Mouse (Mus musculus): ENCODE measurements around the gene Tln1. TPM values are rescaled to one million over a fixed set of nuclear protein-coding genes. Genes with fewer than 3 reads are reported as not detected.

The Tln1 gene
- total and polyA plus RNA-seq, 2 experiments from 2014 or later, result 51.0 to 70.3 TPM

GRCm38 (mm10) chr4:43583421-43583820 is 20.9 kb upstream of the Tln1 start:
- no peak for ATAC-seq
- H3K9me3 ChIP-seq (ENCODE audit: low read length), result no peaks in the 10 kb centered on the region

GRCm38 (mm10) chr4:43582241-43582640 is 19.8 kb upstream of the Tln1 start:
- Histone ChIP-seq H3K4me2 (ENCODE audit: low read depth, low read length) (no peak overlapping the region), H3K4me1 (ENCODE audit: insufficient read depth, low read length) (peaks cover 4% of the 10 kb centered on the region), H3K27ac (no peak overlapping the region), H3K4me3 (ENCODE audit: low read length) (no peak overlapping the region), H3K9me3 (ENCODE audit: low read length) (no peaks in the 10 kb centered on the region), H3K9ac (replicated peaks; ENCODE audit: low read length) (no peak overlapping the region), H3K27me3 (ENCODE audit: insufficient read depth, low read length) (no peaks in the 10 kb centered on the region), H3K36me3 (ENCODE audit: insufficient read depth, low read length) (peaks cover 44% of the 10 kb centered on the region)
- ATAC-seq (no peak), DNase-seq (ENCODE audit: low spot score) (no peak)
- 91% methylated on average over 5 of the region's 5 CpGs for WGBS
- TF ChIP-seq CTCF (IDR thresholded peaks at IDR 0.05; ENCODE audit: low read depth), result no peak

More at GRCm38 (mm10) chr4:43583421-43583820, 20.9 kb upstream of the Tln1 start:
- Histone ChIP-seq H3K27me3 (ENCODE audit: insufficient read depth, low read length) (no peaks in the 10 kb centered on the region), H3K9ac (replicated peaks; ENCODE audit: low read length) (no peak overlapping the region), H3K36me3 (ENCODE audit: insufficient read depth, low read length) (peaks cover 44% of the 10 kb centered on the region), H3K4me3 (ENCODE audit: low read length) (no peak overlapping the region), H3K4me1 (ENCODE audit: insufficient read depth, low read length) (peaks cover 4% of the 10 kb centered on the region), H3K27ac (no peak overlapping the region), H3K4me2 (ENCODE audit: low read depth, low read length) (no peak overlapping the region)
- no peak for DNase-seq (ENCODE audit: low spot score)
- WGBS, result 79% methylated on average over 7 of the region's 7 CpGs
- no peak for TF ChIP-seq CTCF (IDR thresholded peaks at IDR 0.05; ENCODE audit: low read depth)

- H3K4me1 ChIP-seq (ENCODE audit: insufficient read depth, low read length), result peaks cover 11% of the 10 kb centered on the region
- no peaks in the 10 kb centered on the region for H3K9me3 ChIP-seq (ENCODE audit: low read length)
- H3K27ac ChIP-seq, result no peak overlapping the region
- WGBS, result 93% methylated on average over 12 of the region's 12 CpGs
- no peak overlapping the region for H3K4me2 ChIP-seq (ENCODE audit: low read depth, low read length)
- no peak overlapping the region for H3K4me3 ChIP-seq (ENCODE audit: low read length)
- TF ChIP-seq CTCF (IDR thresholded peaks at IDR 0.05; ENCODE audit: low read depth), result no peak
- no peaks in the 10 kb centered on the region for H3K27me3 ChIP-seq (ENCODE audit: insufficient read depth, low read length)
- ATAC-seq (no peak), DNase-seq (ENCODE audit: low spot score) (no peak)
- peaks cover 44% of the 10 kb centered on the region for H3K36me3 ChIP-seq (ENCODE audit: insufficient read depth, low read length)
- H3K9ac ChIP-seq (replicated peaks; ENCODE audit: low read length), result no peak overlapping the region
Observed at GRCm38 (mm10) chr4:43581381-43581780, 18.9 kb upstream of the Tln1 start.

GRCm38 (mm10) chr4:43580721-43581120 is 18.2 kb upstream of the Tln1 start:
- H3K36me3 ChIP-seq (ENCODE audit: insufficient read depth, low read length), result peaks cover 44% of the 10 kb centered on the region
- H3K27me3 ChIP-seq (ENCODE audit: insufficient read depth, low read length), result no peaks in the 10 kb centered on the region
- no peak overlapping the region for H3K9ac ChIP-seq (replicated peaks; ENCODE audit: low read length)
- H3K9me3 ChIP-seq (ENCODE audit: low read length), result no peaks in the 10 kb centered on the region
- no peak overlapping the region for H3K4me2 ChIP-seq (ENCODE audit: low read depth, low read length)
- peaks cover 11% of the 10 kb centered on the region for H3K4me1 ChIP-seq (ENCODE audit: insufficient read depth, low read length)
- DNase-seq (ENCODE audit: low spot score), result no peak
- TF ChIP-seq CTCF (IDR thresholded peaks at IDR 0.05; ENCODE audit: low read depth), result no peak
- no peak overlapping the region for H3K4me3 ChIP-seq (ENCODE audit: low read length)
- no peak overlapping the region for H3K27ac ChIP-seq
- no peak for ATAC-seq
- 95% methylated on average over 5 of the region's 5 CpGs for WGBS

- H3K9ac ChIP-seq (replicated peaks; ENCODE audit: low read length), result peak overlapping the region; percentile 71; the same call in 1 of the 2 replicates
Observed at GRCm38 (mm10) chr4:43579731-43580130, 17.2 kb upstream of the Tln1 start.

GRCm38 (mm10) chr4:43579256-43579655 is 16.8 kb upstream of the Tln1 start:
- Histone ChIP-seq H3K9ac (replicated peaks; ENCODE audit: low read length) (peak overlapping the region; percentile 71), H3K4me1 (ENCODE audit: insufficient read depth, low read length) (peaks cover 11% of the 10 kb centered on the region), H3K27me3 (ENCODE audit: insufficient read depth, low read length) (no peaks in the 10 kb centered on the region), H3K9me3 (ENCODE audit: low read length) (no peaks in the 10 kb centered on the region), H3K36me3 (ENCODE audit: insufficient read depth, low read length) (peaks cover 44% of the 10 kb centered on the region), H3K4me3 (ENCODE audit: low read length) (peak overlapping the region; percentile 60), H3K4me2 (ENCODE audit: low read depth, low read length) (peak overlapping the region; percentile 82), H3K27ac (peak overlapping the region; percentile 70; the same call in 1 of the 2 replicates)
- 6% methylated on average over 10 of the region's 10 CpGs for WGBS
- peak; percentile 5; the same call in 1 of the 2 replicates for ATAC-seq
- no peak for TF ChIP-seq CTCF (IDR thresholded peaks at IDR 0.05; ENCODE audit: low read depth)
- no peak for DNase-seq (ENCODE audit: low spot score)

More at GRCm38 (mm10) chr4:43579731-43580130, 17.2 kb upstream of the Tln1 start:
- H3K4me2 ChIP-seq (ENCODE audit: low read depth, low read length), result peak overlapping the region; percentile 82
- peak overlapping the region; percentile 60 for H3K4me3 ChIP-seq (ENCODE audit: low read length)
- H3K27ac ChIP-seq, result no peak overlapping the region
- ATAC-seq, result no peak
- DNase-seq (ENCODE audit: low spot score), result no peak
- TF ChIP-seq CTCF (IDR thresholded peaks at IDR 0.05; ENCODE audit: low read depth), result no peak
- peaks cover 11% of the 10 kb centered on the region for H3K4me1 ChIP-seq (ENCODE audit: insufficient read depth, low read length)
- H3K9me3 ChIP-seq (ENCODE audit: low read length), result no peaks in the 10 kb centered on the region
- 51% methylated on average over 6 of the region's 6 CpGs for whole genome bisulfite sequencing
- H3K27me3 ChIP-seq (ENCODE audit: insufficient read depth, low read length), result no peaks in the 10 kb centered on the region
- H3K36me3 ChIP-seq (ENCODE audit: insufficient read depth, low read length), result peaks cover 44% of the 10 kb centered on the region

- H3K27me3 ChIP-seq (ENCODE audit: insufficient read depth, low read length), result no peaks in the 10 kb centered on the region
- TF ChIP-seq CTCF (IDR thresholded peaks at IDR 0.05; ENCODE audit: low read depth), result peak; percentile 39
- DNase-seq (ENCODE audit: low spot score) (peak; percentile 89), ATAC-seq (peak; percentile 88)
- peak within 1 kb of the TSS; percentile 82 for H3K4me2 ChIP-seq (ENCODE audit: low read depth, low read length)
- peak within 1 kb of the TSS; percentile 60 for H3K4me3 ChIP-seq (ENCODE audit: low read length)
- H3K36me3 ChIP-seq (ENCODE audit: insufficient read depth, low read length), result peaks cover 44% of the 10 kb centered on the region
- H3K4me1 ChIP-seq (ENCODE audit: insufficient read depth, low read length), result peaks cover 11% of the 10 kb centered on the region
- WGBS, result under 1% methylated on average over 70 of the region's 76 CpGs
- peak within 1 kb of the TSS; percentile 70 for H3K27ac ChIP-seq
- H3K9me3 ChIP-seq (ENCODE audit: low read length), result no peaks in the 10 kb centered on the region
- peak within 1 kb of the TSS; percentile 71 for H3K9ac ChIP-seq (replicated peaks; ENCODE audit: low read length)
Observed at GRCm38 (mm10) chr4:43578376-43579204, 16.1 kb upstream of the Tln1 start, which contains the start of the genes Rgp1 and Gba2. Gene Rgp1 (plus strand): TSS chr4:43578715. Gene Gba2 (minus strand): TSS chr4:43578873.

All from hindbrain, postnatal 0 days (tissue).